Mouse (Mus musculus): ENCODE data around the gene H2-Ob.

DNA sequence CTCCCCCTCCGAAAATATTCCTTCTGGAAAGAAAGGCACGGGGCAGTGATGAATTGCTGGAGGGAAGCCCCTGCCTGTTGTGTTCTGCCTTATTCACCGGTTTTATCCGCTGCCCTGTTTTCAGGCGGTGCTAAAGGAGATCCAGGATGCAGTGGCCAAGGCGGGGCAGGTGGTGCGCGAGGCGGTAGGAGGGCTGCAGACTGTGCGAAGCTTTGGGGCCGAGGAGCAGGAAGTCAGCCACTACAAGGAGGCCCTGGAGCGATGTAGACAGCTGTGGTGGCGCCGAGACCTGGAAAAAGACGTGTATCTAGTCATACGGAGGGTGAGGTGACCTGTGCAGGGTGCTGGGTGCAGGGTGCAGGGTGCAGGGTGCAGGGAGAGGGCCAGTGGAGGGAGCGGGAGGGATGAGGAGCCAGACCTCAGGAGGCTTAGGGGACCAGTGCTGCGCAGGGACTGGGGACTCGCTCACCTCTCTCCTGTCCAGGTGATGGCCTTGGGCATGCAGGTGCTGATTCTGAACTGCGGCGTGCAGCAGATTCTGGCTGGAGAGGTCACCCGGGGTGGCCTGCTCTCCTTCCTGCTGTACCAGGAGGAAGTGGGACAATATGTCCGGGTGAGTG lies 26.8 kb upstream of the H2-Ob start:
- TF ChIP-seq CTCF (IDR thresholded peaks at IDR 0.05; ENCODE audit: control insufficient read depth, insufficient read depth, insufficient read length) (no peak), MYOG (IDR thresholded peaks at IDR 0.05; ENCODE audit: control insufficient read depth, extremely low read depth, insufficient read length) (no peak), FOSL1 (IDR thresholded peaks at IDR 0.05; ENCODE audit: insufficient read depth, low read length, poor library complexity, severe bottlenecking) (no peak), USF1 (IDR thresholded peaks at IDR 0.05; ENCODE audit: low read depth) (no peak), MAX (IDR thresholded peaks at IDR 0.05) (no peak), MYOD1 (IDR thresholded peaks at IDR 0.05; ENCODE audit: control insufficient read depth, insufficient read length, low read depth) (no peak), CEBPB (IDR thresholded peaks at IDR 0.05; ENCODE audit: low read depth) (no peak)
